10 mouse cellular contexts compared by ENCODE assay signal in genomic region chr1:172391807-172392581, GRCm38 (mm10). TPM values are rescaled to one million over a fixed set of nuclear protein-coding genes. Genes with fewer than 3 reads are reported as not detected.
DNase-seq lines count a peak whose midpoint lies in the region; ATAC-seq lines count a peak whose summit lies in the region.
"Had no signal": no experiment of that assay in that cellular context is flagged by ENCODE, and none has a peak within 500 bp of the region (broad histone marks: within the 10 kb centered on the region; RNA-seq: fewer than 3 reads in every experiment).

No protein-coding gene starts in this region.

- ATAC-seq in limb, embryonic 12.5 days (ENCODE audit: insufficient number of reproducible peaks, insufficient read depth, low FRiP score, low TSS enrichment, low read depth): no peak
- no peak for ATAC-seq in erythroblast, adult 5-6 weeks (replicated peaks; ENCODE audit: low FRiP score, poor library complexity, severe bottlenecking)

- peaks cover 10% of the 10 kb centered on the region for H3K4me1 ChIP-seq in limb, embryonic 12.5 days (replicated peaks)
- H3K4me1 ChIP-seq: liver, embryonic 15.5 days had no signal

- H3K9me3 ChIP-seq in limb, embryonic 12.5 days: no peaks in the 10 kb centered on the region
- H3K9me3 ChIP-seq: liver, embryonic 15.5 days had no signal

- H3K36me3 ChIP-seq in limb, embryonic 12.5 days: no peaks in the 10 kb centered on the region
- H3K36me3 ChIP-seq: liver, embryonic 15.5 days had no signal

- intact Hi-C loops in gastrocnemius, postnatal 36 days (cut with DNase I): no loop called here

- peaks cover 15% of the 10 kb centered on the region for H3K27me3 ChIP-seq in limb, embryonic 12.5 days
- H3K27me3 ChIP-seq: CH12.LX; liver, embryonic 15.5 days had no signal

- WGBS in limb, embryonic 12.5 days: 16% methylated on average over 20 of the region's 20 CpGs

- peak; percentile 29 for DNase-seq in gastrocnemius, postnatal 10 days
- DNase-seq in gastrocnemius, postnatal 36 days: no peak
- DNase-seq in right cerebral cortex, postnatal 4 days: peak; percentile 55
- no peak for DNase-seq in right cerebral cortex, adult 2 months (ENCODE audit: low spot score in 2 of 2)
- DNase-seq in B cell, adult 2 months: no peak
- DNase-seq in frontal cortex, postnatal 36 days (ENCODE audit: low spot score in 2 of 2): no peak

- no peak overlapping the region for H3K27ac ChIP-seq in limb, embryonic 12.5 days
- H3K27ac ChIP-seq: liver, embryonic 15.5 days had no signal

- peak overlapping the region; percentile 52 for H3K4me2 ChIP-seq in limb, embryonic 12.5 days
- H3K4me2 ChIP-seq: liver, embryonic 15.5 days had no signal

- H3K9ac ChIP-seq in limb, embryonic 12.5 days (replicated peaks): peak overlapping the region; percentile 31; the same call in 1 of the 2 replicates
- H3K9ac ChIP-seq: liver, embryonic 15.5 days had no signal

- H3K4me3 ChIP-seq in limb, embryonic 12.5 days (replicated peaks): peak overlapping the region; percentile 11; the same call in 1 of the 2 replicates
- H3K4me3 ChIP-seq: liver, embryonic 15.5 days had no signal

RNA-seq across cellular contexts. Expression of gene Pigm, which starts 15.6 kb away (rescaled TPM):
- total RNA-seq in gastrocnemius, postnatal 10 days (2021): 1 to 10 TPM; 5.6 to 6.9 TPM
- 1 to 10 TPM; 3.3 to 4.0 TPM for total RNA-seq in gastrocnemius, postnatal 36 days (2021)
- polyA plus RNA-seq in limb, embryonic 12.5 days (2016; fragmentation: Nextera tagmentation; extraction: Ambion mirVana): 9.3 and 9.8 TPM in 2 replicates
- 5.2 and 5.6 TPM in 2 replicates for total RNA-seq in erythroblast, adult 5-6 weeks (2015; ENCODE audit: low replicate concordance)
- total RNA-seq in erythroblast, adult 5-6 weeks (2017; ENCODE audit: low replicate concordance): 5.3 and 8.1 TPM in 2 replicates

RNA-seq across cellular contexts. Expression of gene Kcnj10, which starts 51.0 kb away (rescaled TPM):
- 1 to 10 TPM in 1 of 2 experiments, under 1 TPM in 1; 0.87 to 1.2 TPM for total RNA-seq in gastrocnemius, postnatal 10 days (2021)
- total RNA-seq in gastrocnemius, postnatal 36 days (2021): not detected
- 0.04 and 0.05 TPM in 2 replicates for polyA plus RNA-seq in limb, embryonic 12.5 days (2016; fragmentation: Nextera tagmentation; extraction: Ambion mirVana)
- 5.6 and 11.7 TPM in 2 replicates for total RNA-seq in erythroblast, adult 5-6 weeks (2015; ENCODE audit: low replicate concordance)
- total RNA-seq in erythroblast, adult 5-6 weeks (2017; ENCODE audit: low replicate concordance): 0.85 and 2.8 TPM in 2 replicates

Comparison
In these comparisons a context has a peak if more than half of its experiments do, and no peak if none do; other contexts are left out.
1. DNase-seq: peak in gastrocnemius, postnatal 10 days (single experiment) and right cerebral cortex, postnatal 4 days (single experiment); none in gastrocnemius, postnatal 36 days (0 of 2), right cerebral cortex, adult 2 months (0 of 2), B cell, adult 2 months (0 of 2) and frontal cortex, postnatal 36 days (0 of 2).